Mouse (Mus musculus) macrophage (primary cell): ENCODE results near the gene Nop58. TPM values are rescaled to one million over a fixed set of nuclear protein-coding genes. Genes with fewer than 3 reads are reported as not detected.
A peak's percentile ranks its signal among the peaks of the same experiment; 100 is the strongest.
"Not testable (repeated sequence)": the region's sequence is repeated elsewhere in the genome, so short reads cannot be mapped to it uniquely, and the experiment has no call there.

Experiments used
- H3K27ac ChIP-seq: fragments of 350-480 bp; formaldehyde crosslinking; 2 replicates; pipeline ENCODE4 v1.9.0; 2021
- H3K36me3 ChIP-seq: fragments of 350-480 bp; formaldehyde crosslinking; 2 replicates; pipeline ENCODE4 v1.9.0; 2021; ENCODE audit errors: inconsistent target
- H3K4me3 ChIP-seq: fragments of 350-480 bp; formaldehyde crosslinking; 2 replicates; pipeline ENCODE4 v1.9.0; 2021; ENCODE audit errors: inconsistent target
- H3K79me2 ChIP-seq: fragments of 350-480 bp; formaldehyde crosslinking; 2 replicates; pipeline ENCODE4 v1.9.0; 2021; ENCODE audit errors: inconsistent target
- WGBS: methylation state at CpG from one replicate; pipeline ENCODE4 v1.1.7; 2026; ENCODE audit warnings: inconsistent platforms; ENCODE audit not compliant: missing documents; 5-methylcytosine and 5-hydroxymethylcytosine counted together
- polyA plus RNA-seq: library from polyadenylated mRNA; stranded (reverse); fragments of 250-400 nt; gene quantifications from 3 replicates; pipeline ENCODE4 v1.2.4, GENCODE M21; 2018; ENCODE audit warnings: inconsistent platforms

The Nop58 gene
- polyA plus RNA-seq, 1 experiment from 2014 or later: 131 TPM

DNA sequence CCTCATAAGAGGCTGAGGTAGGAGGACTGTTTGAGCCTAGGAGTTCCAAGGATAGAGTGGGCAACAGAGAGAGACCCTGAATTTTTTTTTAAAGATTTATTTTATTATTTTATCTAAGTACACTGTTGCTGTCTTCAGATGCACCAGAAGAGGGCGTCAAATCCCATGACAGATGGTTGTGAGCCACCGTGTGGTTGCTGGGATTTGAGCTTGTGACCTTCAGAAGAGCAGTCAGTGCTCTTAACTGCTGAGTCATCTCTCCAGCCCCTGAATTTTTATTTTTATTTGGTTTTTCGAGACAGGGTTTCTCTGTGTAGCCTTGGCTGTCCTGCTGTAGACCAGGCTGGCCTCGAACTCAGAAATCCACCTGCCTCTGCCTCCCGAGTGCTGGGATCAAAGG lies 65.0 kb downstream of the Nop58 start:
- H3K4me3 ChIP-seq, H3K36me3 ChIP-seq, H3K27ac ChIP-seq, H3K79me2 ChIP-seq: not testable (repeated sequence)
- WGBS: 89% methylated on average over 5 of the region's 5 CpGs

DNA sequence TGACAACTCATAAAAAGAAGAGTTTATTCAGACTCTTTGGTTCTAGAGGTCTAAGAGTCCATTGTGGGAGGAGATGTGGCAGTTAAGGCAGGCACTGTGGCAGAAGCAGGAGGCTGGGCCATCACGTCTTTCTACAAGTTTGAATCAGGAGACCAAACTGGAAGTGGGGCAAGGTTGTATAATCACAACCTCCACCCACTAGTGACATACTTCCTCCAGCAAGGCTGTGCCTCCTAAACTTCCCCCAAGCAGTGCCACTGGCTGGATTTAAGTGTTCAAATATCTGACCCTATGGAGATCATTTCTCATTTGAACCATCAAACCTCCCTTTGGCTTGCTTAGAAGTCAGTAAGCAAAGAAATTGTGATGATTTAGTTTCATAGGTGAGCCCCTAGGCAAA lies 70.5 kb downstream of the Nop58 start:
- Histone ChIP-seq H3K4me3 (no peak overlapping the region), H3K36me3 (no peaks in the 10 kb centered on the region), H3K79me2 (no peaks in the 10 kb centered on the region), H3K27ac (no peak overlapping the region)
- 20% methylated on average over 1 of the region's 1 CpGs for WGBS

DNA sequence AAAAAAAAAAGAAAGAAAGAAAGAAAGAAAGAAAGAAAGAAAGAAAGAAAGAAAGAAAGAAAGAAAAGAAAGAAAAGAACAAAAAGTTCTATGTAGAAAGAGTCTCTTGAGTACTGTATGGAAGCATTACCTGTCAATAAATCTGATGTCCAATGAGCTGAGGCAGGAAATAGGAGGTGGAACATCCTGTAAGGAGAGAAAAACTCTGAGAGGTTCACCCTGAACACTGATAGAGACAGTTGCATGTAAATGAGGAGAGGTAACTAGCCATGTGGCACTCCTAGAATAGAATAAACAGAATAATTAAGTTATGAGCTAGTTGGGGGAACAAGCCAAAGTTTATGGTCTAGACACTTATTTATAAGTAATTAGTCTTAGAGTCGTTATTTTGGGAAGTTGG lies 73.6 kb downstream of the Nop58 start:
- H3K79me2 ChIP-seq: no peaks in the 10 kb centered on the region
- WGBS: 89% methylated on average over 1 of the region's 1 CpGs
- H3K4me3 ChIP-seq: no peak overlapping the region
- no peaks in the 10 kb centered on the region for H3K36me3 ChIP-seq
- H3K27ac ChIP-seq: no peak overlapping the region

DNA sequence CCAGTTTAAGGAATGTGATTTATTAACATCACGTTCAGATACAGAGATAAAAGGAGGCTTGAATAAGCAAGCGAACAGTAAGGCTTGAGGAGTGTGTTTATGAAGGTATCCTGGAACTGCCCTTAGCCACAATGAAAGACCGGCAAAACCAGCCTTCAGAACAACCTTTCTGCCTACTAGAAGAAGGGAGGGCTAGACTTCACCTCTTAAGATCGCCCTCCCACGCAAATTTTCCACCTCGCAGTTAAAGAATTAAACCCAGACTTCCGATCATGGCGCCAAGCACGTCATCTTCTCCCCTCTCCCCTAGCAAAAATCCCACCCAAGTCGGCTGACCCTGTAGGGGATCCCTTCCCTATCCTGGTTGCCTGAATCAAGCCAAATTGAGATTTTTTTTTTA lies 77.4 kb downstream of the Nop58 start:
- no peaks in the 10 kb centered on the region for H3K36me3 ChIP-seq
- 36% methylated on average over 10 of the region's 10 CpGs for WGBS

DNA sequence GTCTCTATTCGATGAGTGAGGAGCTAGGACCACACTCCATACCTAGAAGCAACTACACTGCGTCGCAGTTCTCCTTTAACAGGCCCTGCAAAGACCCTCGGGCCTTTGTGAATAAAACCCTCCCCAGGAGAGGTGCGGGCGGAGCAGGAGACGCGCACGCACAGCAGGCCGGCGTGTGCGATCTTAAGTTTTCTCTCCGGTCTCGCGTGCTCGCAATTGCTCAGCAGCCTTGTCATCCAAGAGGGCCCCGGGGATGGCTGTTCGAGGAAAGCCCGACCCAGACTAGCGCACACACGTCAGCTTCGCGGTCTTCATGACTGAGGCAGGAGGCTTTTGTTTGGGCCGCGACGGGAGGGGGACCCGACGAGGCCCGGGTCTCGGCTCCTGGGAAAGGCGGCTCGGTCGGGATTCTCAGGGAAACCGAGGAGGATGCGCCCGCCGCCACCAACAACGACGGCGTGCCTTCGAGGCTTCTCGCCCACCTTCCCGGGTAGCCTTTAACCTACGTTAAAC lies 77.9 kb downstream of the Nop58 start:
- H3K4me3 ChIP-seq: peak overlapping the region; percentile 32
- no peaks in the 10 kb centered on the region for H3K36me3 ChIP-seq
- peaks cover 36% of the 10 kb centered on the region for H3K79me2 ChIP-seq
- 4% methylated on average over 41 of the region's 44 CpGs for WGBS
- H3K27ac ChIP-seq: peak overlapping the region; percentile 22; the same call in 1 of the 2 replicates

More for the DNA sequence above, 77.4 kb downstream of the Nop58 start:
- H3K79me2 ChIP-seq: peaks cover 31% of the 10 kb centered on the region
- H3K27ac ChIP-seq: no peak overlapping the region
- H3K4me3 ChIP-seq: peak overlapping the region; percentile 32

DNA sequence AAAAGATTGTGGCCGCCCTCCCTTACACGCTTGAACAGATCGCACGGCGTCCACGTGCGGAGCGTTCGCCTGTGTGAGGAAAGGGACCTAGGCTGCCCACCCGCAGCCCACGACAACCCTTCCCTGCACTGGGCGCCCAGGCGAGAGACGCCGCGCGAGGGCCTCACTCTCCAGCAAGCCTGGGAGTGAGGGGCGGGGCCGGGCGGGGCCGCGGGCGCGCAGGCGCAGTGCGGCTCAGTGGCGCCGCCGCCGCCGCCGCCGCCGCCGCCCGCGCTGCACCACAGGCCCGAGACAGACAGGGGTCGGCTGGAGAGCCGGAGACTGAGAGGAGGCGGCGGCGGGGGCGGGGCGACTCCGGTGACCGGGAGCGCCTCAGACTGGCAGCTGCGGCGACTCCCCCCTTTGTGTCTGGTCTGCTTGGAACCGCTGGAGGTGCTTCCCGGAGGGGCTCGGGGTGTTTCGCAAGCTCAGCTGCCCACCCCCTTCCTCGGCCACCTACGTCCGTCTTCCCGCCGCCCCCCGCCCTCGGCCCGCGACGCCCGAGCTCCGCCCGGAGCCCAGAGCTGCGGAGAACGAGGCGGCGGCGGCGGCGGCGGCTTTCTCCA lies 78.5 kb downstream of the Nop58 start, which contains the start of gene Bmpr2:
TSS of gene Bmpr2 (plus strand) at position 237 of the 605 bp plus-strand sequence.
- H3K36me3 ChIP-seq: no peaks in the 10 kb centered on the region
- H3K27ac ChIP-seq: peak within 1 kb of the TSS; percentile 67
- H3K4me3 ChIP-seq: peak within 1 kb of the TSS; percentile 93
- WGBS: under 1% methylated on average over 57 of the region's 75 CpGs
- H3K79me2 ChIP-seq: peaks cover 41% of the 10 kb centered on the region

DNA sequence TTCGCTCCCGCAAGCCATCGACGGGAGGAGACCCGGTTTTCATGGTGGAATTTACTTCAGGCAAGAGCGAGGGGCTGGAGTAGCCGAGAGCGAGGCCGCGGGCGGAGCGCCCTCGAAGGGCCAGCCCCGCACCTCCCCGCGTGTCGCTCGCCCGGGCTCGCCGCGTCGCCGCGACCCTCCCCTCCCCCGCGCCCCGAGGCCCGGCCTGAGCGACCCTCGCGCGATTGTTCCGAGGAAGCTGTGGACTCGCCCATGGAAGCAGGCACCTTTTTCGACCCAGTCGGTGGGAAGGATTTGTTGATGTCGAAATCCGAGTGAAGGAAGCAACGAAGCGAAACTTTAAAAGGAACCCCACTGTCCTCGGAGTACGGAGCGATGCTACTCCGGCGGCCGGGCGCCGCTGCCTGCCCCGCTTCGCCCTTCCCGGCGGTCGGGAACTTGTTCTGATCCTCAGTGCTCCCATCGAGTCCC lies 79.0 kb downstream of the Nop58 start:
- under 1% methylated on average over 40 of the region's 55 CpGs for WGBS
- no peaks in the 10 kb centered on the region for H3K36me3 ChIP-seq
- H3K27ac ChIP-seq: peak overlapping the region; percentile 67
- H3K4me3 ChIP-seq: peak overlapping the region; percentile 93
- peaks cover 47% of the 10 kb centered on the region for H3K79me2 ChIP-seq

DNA sequence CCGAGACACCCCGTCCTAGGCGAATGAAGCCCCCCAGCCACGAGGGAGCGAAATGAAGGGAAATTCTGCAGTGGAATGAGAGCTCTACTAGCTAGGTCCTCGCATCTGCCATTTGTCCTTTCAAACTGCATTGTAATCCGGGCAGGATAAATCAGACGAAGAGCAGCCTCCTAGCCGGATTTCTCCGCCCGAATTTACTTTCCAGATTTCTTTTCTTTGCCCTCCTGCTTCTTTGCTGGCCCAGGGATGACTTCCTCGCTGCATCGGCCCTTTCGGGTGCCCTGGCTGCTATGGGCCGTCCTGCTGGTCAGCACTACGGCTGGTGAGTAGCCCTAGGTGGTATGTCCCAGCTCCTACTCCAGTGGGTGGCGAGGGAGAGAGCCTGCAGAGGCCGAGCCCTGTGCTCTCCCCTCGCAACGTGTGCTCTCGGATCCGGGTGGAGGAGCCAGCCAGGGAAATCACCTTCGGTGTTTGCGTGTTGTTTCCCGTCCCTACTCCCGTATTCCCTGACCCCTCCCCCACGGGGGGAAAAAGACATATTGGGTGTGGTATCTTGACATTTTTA lies 79.7 kb downstream of the Nop58 start:
- WGBS: 3% methylated on average over 27 of the region's 27 CpGs
- Histone ChIP-seq H3K27ac (peak overlapping the region; percentile 67), H3K79me2 (peaks cover 54% of the 10 kb centered on the region), H3K36me3 (no peaks in the 10 kb centered on the region), H3K4me3 (peak overlapping the region; percentile 93)

DNA sequence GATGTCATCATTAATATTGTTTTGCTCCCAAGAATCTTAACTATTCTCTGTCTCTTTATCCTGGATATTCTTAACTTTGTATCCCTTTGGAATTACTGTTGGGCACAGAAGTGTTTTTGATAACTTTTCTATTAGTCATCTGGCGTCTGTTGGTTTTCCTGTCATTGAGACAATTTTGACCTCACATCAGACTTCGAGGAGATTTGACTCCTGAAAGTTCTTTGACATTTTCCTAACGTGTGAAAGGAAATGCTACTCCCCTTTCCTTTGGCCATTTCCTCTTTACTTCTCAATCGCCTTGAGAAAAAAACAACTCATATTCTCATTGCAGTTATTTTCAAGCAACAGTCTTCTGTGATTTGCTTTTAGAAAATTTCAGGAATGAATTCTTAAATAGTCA lies 80.5 kb downstream of the Nop58 start:
- WGBS: 1% methylated on average over 4 of the region's 4 CpGs
- Histone ChIP-seq H3K4me3 (peak overlapping the region; percentile 93), H3K27ac (0 out of 2 replicates have a peak overlapping the region, but pooled peaks have one; percentile 46)

DNA sequence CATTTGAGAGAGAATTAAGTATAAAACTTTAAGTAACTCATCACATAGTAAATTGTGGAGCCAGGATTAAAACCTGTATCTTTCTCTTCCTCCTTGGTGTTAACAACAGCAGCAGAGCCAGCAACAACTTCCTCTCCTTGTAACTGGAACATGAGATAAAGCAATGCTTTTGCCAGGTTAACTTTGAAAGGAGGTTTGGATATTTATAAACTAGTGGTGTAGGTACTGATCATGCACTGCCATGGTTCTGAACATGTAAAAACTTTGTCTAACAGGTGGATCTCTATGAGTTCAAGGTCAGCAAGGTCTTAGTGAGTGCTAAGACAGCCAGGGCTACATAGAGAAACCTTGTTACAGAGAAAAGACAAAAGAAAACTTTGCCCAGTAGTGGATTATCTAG lies 81.9 kb downstream of the Nop58 start:
- Histone ChIP-seq H3K36me3 (no peaks in the 10 kb centered on the region), H3K79me2 (peaks cover 75% of the 10 kb centered on the region), H3K4me3 (peak overlapping the region; percentile 93), H3K27ac (peak overlapping the region; percentile 46)

More for the DNA sequence above, 80.5 kb downstream of the Nop58 start:
- no peaks in the 10 kb centered on the region for H3K36me3 ChIP-seq
- H3K79me2 ChIP-seq: peaks cover 62% of the 10 kb centered on the region

Other genes with a start within 250 kb of the Nop58 start
- gene Fzd7, start 202.5 kb upstream of the Nop58 start, polyA plus RNA-seq: 7.0 to 17.2 TPM (median 14.8 TPM) in 3 replicates
- not detected in 3 replicates for gene Gm973, start 168.7 kb upstream of the Nop58 start, polyA plus RNA-seq
- gene Sumo1, start 14.1 kb upstream of the Nop58 start, polyA plus RNA-seq: 118 to 152 TPM (median 148 TPM) in 3 replicates
- 15.9 to 19.1 TPM (median 17.9 TPM) in 3 replicates for gene Bmpr2, start 78.4 kb downstream of the Nop58 start, polyA plus RNA-seq
- 12.7 to 13.7 TPM (median 12.8 TPM) in 3 replicates for gene Fam117b, start 228.0 kb downstream of the Nop58 start, polyA plus RNA-seq